Mouse (Mus musculus): Measurements from ENCODE around the gene Unk. TPM values are rescaled to one million over a fixed set of nuclear protein-coding genes. Genes with fewer than 3 reads are reported as not detected.

Unk gene
- total RNA-seq (2014; rRNA removed): 45.2 and 55.1 TPM in 2 replicates
- 25.5 and 26.7 TPM in 2 replicates for polyA plus RNA-seq (2015; fragmentation: Nextera tagmentation; extraction: Ambion mirVana)

GRCm38 (mm10) chr11:116030088-116030897, at the start of gene Unk:
Gene Unk (plus strand): TSS chr11:116030322.
- Histone ChIP-seq H3K36me3 (ENCODE audit: insufficient read depth, low read length) (no peaks in the 10 kb centered on the region), H3K4me3 (ENCODE audit: low read depth, low read length) (peak within 1 kb of the TSS; percentile 44), H3K4me1 (ENCODE audit: insufficient read depth, low read length) (peaks cover 8% of the 10 kb centered on the region; the same call in 1 of the 2 replicates), H3K27me3 (ENCODE audit: insufficient read depth, low read length) (no peaks in the 10 kb centered on the region), H3K9me3 (ENCODE audit: low read length) (no peaks in the 10 kb centered on the region), H3K9ac (replicated peaks; ENCODE audit: low read length, poor library complexity, severe bottlenecking) (peak within 1 kb of the TSS; percentile 81), H3K27ac (ENCODE audit: low read depth, low read length) (peak within 1 kb of the TSS; percentile 94), H3K4me2 (ENCODE audit: low read depth, low read length, poor library complexity, severe bottlenecking) (peak within 1 kb of the TSS; percentile 62)
- DNase-seq (ENCODE audit: low spot score) (peak; percentile 100), ATAC-seq (ENCODE audit: low FRiP score) (peak; percentile 96)
- TF ChIP-seq CTCF (IDR thresholded peaks at IDR 0.05): no peak
- WGBS: under 1% methylated on average over 61 of the region's 67 CpGs

- no peaks in the 10 kb centered on the region for H3K36me3 ChIP-seq (ENCODE audit: insufficient read depth, low read length)
- WGBS: 84% methylated on average over 15 of the region's 15 CpGs
- no peak overlapping the region for H3K9ac ChIP-seq (replicated peaks; ENCODE audit: low read length, poor library complexity, severe bottlenecking)
- no peaks in the 10 kb centered on the region for H3K27me3 ChIP-seq (ENCODE audit: insufficient read depth, low read length)
- H3K4me3 ChIP-seq (ENCODE audit: low read depth, low read length): no peak overlapping the region
- ATAC-seq (ENCODE audit: low FRiP score): no peak
- no peak for TF ChIP-seq CTCF (IDR thresholded peaks at IDR 0.05)
- H3K4me2 ChIP-seq (ENCODE audit: low read depth, low read length, poor library complexity, severe bottlenecking): no peak overlapping the region
- H3K27ac ChIP-seq (ENCODE audit: low read depth, low read length): no peak overlapping the region
- no peak for DNase-seq (ENCODE audit: low spot score)
- H3K4me1 ChIP-seq (ENCODE audit: insufficient read depth, low read length): no peaks in the 10 kb centered on the region
- no peaks in the 10 kb centered on the region for H3K9me3 ChIP-seq (ENCODE audit: low read length)
These were observed 47.6 kb upstream of the Unk start for GRCm38 (mm10) chr11:115982472-115982871.

- 86% methylated on average over 7 of the region's 8 CpGs for WGBS
- Histone ChIP-seq H3K36me3 (ENCODE audit: insufficient read depth, low read length) (no peaks in the 10 kb centered on the region), H3K9ac (replicated peaks; ENCODE audit: low read length, poor library complexity, severe bottlenecking) (no peak overlapping the region), H3K9me3 (ENCODE audit: low read length) (no peaks in the 10 kb centered on the region), H3K4me1 (ENCODE audit: insufficient read depth, low read length) (no peaks in the 10 kb centered on the region), H3K4me3 (ENCODE audit: low read depth, low read length) (no peak overlapping the region), H3K27me3 (ENCODE audit: insufficient read depth, low read length) (no peaks in the 10 kb centered on the region), H3K4me2 (ENCODE audit: low read depth, low read length, poor library complexity, severe bottlenecking) (no peak overlapping the region), H3K27ac (ENCODE audit: low read depth, low read length) (no peak overlapping the region)
- DNase-seq (ENCODE audit: low spot score): no peak
- no peak for TF ChIP-seq CTCF (IDR thresholded peaks at IDR 0.05)
- no peak for ATAC-seq (ENCODE audit: low FRiP score)
These were observed 46.8 kb upstream of the Unk start for GRCm38 (mm10) chr11:115983291-115983690.

- TF ChIP-seq CTCF (IDR thresholded peaks at IDR 0.05): no peak
- H3K9ac ChIP-seq (replicated peaks; ENCODE audit: low read length, poor library complexity, severe bottlenecking): no peak overlapping the region
These were observed 40.4 kb upstream of the Unk start for GRCm38 (mm10) chr11:115989686-115990085.

GRCm38 (mm10) chr11:115992098-115992497, 38.0 kb upstream of the Unk start:
- Histone ChIP-seq H3K36me3 (ENCODE audit: insufficient read depth, low read length) (no peaks in the 10 kb centered on the region), H3K9ac (replicated peaks; ENCODE audit: low read length, poor library complexity, severe bottlenecking) (no peak overlapping the region), H3K4me3 (ENCODE audit: low read depth, low read length) (no peak overlapping the region), H3K27ac (ENCODE audit: low read depth, low read length) (no peak overlapping the region), H3K27me3 (ENCODE audit: insufficient read depth, low read length) (no peaks in the 10 kb centered on the region), H3K9me3 (ENCODE audit: low read length) (no peaks in the 10 kb centered on the region), H3K4me2 (ENCODE audit: low read depth, low read length, poor library complexity, severe bottlenecking) (no peak overlapping the region), H3K4me1 (ENCODE audit: insufficient read depth, low read length) (no peaks in the 10 kb centered on the region)
- no peak for TF ChIP-seq CTCF (IDR thresholded peaks at IDR 0.05)
- no peak for DNase-seq (ENCODE audit: low spot score)
- 69% methylated on average over 4 of the region's 4 CpGs for WGBS
- no peak for ATAC-seq (ENCODE audit: low FRiP score)

More at GRCm38 (mm10) chr11:115989686-115990085, 40.4 kb upstream of the Unk start:
- Histone ChIP-seq H3K4me2 (ENCODE audit: low read depth, low read length, poor library complexity, severe bottlenecking) (no peak overlapping the region), H3K27ac (ENCODE audit: low read depth, low read length) (no peak overlapping the region), H3K36me3 (ENCODE audit: insufficient read depth, low read length) (no peaks in the 10 kb centered on the region), H3K27me3 (ENCODE audit: insufficient read depth, low read length) (no peaks in the 10 kb centered on the region), H3K4me3 (ENCODE audit: low read depth, low read length) (no peak overlapping the region), H3K9me3 (ENCODE audit: low read length) (no peaks in the 10 kb centered on the region), H3K4me1 (ENCODE audit: insufficient read depth, low read length) (no peaks in the 10 kb centered on the region)
- 40% methylated on average over 15 of the region's 15 CpGs for WGBS
- DNase-seq (ENCODE audit: low spot score) (no peak), ATAC-seq (ENCODE audit: low FRiP score) (no peak)

GRCm38 (mm10) chr11:115995256-115995655, 34.9 kb upstream of the Unk start:
- WGBS: 93% methylated on average over 3 of the region's 3 CpGs
- ATAC-seq (ENCODE audit: low FRiP score): no peak

More at GRCm38 (mm10) chr11:115995256-115995655, 34.9 kb upstream of the Unk start:
- Histone ChIP-seq H3K4me3 (ENCODE audit: low read depth, low read length) (no peak overlapping the region), H3K36me3 (ENCODE audit: insufficient read depth, low read length) (no peaks in the 10 kb centered on the region), H3K27ac (ENCODE audit: low read depth, low read length) (no peak overlapping the region), H3K4me1 (ENCODE audit: insufficient read depth, low read length) (no peaks in the 10 kb centered on the region), H3K27me3 (ENCODE audit: insufficient read depth, low read length) (no peaks in the 10 kb centered on the region), H3K9ac (replicated peaks; ENCODE audit: low read length, poor library complexity, severe bottlenecking) (no peak overlapping the region), H3K4me2 (ENCODE audit: low read depth, low read length, poor library complexity, severe bottlenecking) (no peak overlapping the region), H3K9me3 (ENCODE audit: low read length) (no peaks in the 10 kb centered on the region)
- no peak for DNase-seq (ENCODE audit: low spot score)
- TF ChIP-seq CTCF (IDR thresholded peaks at IDR 0.05): no peak
